Mouse (Mus musculus): ENCODE results near the gene Ppfibp1.

DNA sequence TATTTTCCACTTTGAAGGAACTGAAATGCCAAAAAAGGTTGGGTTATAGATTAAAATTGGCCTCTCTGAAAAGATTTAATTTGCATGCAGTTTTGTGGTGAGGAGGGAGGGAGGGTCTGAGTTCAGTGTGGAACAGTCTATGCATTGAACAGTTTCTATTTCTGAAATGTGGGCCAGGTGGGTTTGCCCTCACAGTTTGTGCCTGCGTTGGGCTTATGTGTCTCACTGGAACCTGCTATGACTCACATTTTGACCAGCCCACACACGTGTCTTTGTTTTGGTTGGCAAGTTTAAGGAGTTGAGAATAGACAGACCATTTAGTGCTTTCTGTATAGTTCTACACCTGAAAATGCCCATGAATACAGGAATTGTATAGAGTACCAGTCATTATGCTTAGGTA lies 5.6 kb downstream of the Ppfibp1 start:
- TF ChIP-seq GATA1 (IDR thresholded peaks at IDR 0.05; ENCODE audit: borderline replicate concordance, low read length) (no peak), FLI1 (IDR thresholded peaks at IDR 0.05; ENCODE audit: low read length) (no peak)
